Mouse (Mus musculus): ENCODE measurements around the gene Nol4l.

DNA sequence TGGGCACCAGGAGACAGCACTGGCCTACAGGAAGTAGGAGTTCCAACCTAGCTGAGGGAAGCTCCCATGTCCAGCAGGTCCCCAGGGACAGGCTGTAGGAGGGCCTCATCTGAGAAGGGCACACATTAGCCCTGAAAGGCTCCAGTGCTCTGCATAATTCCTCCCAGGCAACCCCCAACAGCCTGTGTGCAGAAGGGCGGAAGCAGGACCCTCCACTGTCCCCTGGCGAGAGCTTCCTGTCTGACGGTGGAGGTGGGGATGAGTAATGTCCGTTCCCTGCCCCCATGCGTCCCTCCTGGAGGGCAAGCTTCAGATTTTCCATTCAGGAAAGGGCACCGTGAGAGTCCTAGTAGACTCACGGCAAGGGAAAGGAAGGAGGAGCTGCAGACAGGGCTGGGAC lies 97.3 kb downstream of the Nol4l start:
- TF ChIP-seq GATA1 (IDR thresholded peaks at IDR 0.05; ENCODE audit: borderline replicate concordance, low read length) (no peak), FLI1 (IDR thresholded peaks at IDR 0.05; ENCODE audit: low read length) (no peak)

Data from megakaryocyte, embryonic 14.5 days (primary cell).